Mouse (Mus musculus): ENCODE data around the gene Poglut1.
A peak's percentile ranks its signal among the peaks of the same experiment; 100 is the strongest.

Poglut1 gene

GRCm38 (mm10) chr16:38549479-38550396 lies at the start of gene Poglut1:
Poglut1 (minus strand) TSS chr16:38550258.
- DNase-seq, result peak; percentile 85

GRCm38 (mm10) chr16:38598986-38599680 lies 49.1 kb upstream of the Poglut1 start:
- no peak for DNase-seq

GRCm38 (mm10) chr16:38596651-38597050 lies 46.6 kb upstream of the Poglut1 start:
- DNase-seq, result no peak

- no peak for DNase-seq
Measured at GRCm38 (mm10) chr16:38596099-38596498, 46.0 kb upstream of the Poglut1 start.

GRCm38 (mm10) chr16:38594435-38594834 lies 44.4 kb upstream of the Poglut1 start:
- DNase-seq, result no peak

- no peak for DNase-seq
Measured at GRCm38 (mm10) chr16:38592946-38593345, 42.9 kb upstream of the Poglut1 start.

GRCm38 (mm10) chr16:38592026-38592678 lies 42.1 kb upstream of the Poglut1 start:
- DNase-seq, result no peak

GRCm38 (mm10) chr16:38591506-38591905 lies 41.4 kb upstream of the Poglut1 start:
- DNase-seq, result no peak

GRCm38 (mm10) chr16:38587572-38587971 lies 37.5 kb upstream of the Poglut1 start:
- DNase-seq, result no peak

- no peak for DNase-seq
Measured at GRCm38 (mm10) chr16:38587163-38587562, 37.1 kb upstream of the Poglut1 start.

GRCm38 (mm10) chr16:38585186-38585585 lies 35.1 kb upstream of the Poglut1 start:
- peak; percentile 40 for DNase-seq

- peak; percentile 68 for DNase-seq
Measured at GRCm38 (mm10) chr16:38584761-38585160, 34.7 kb upstream of the Poglut1 start.

- DNase-seq, result no peak
Measured at GRCm38 (mm10) chr16:38571481-38571880, 21.4 kb upstream of the Poglut1 start.

GRCm38 (mm10) chr16:38568192-38568591 lies 18.1 kb upstream of the Poglut1 start:
- DNase-seq, result no peak

GRCm38 (mm10) chr16:38563516-38563915 lies 13.5 kb upstream of the Poglut1 start:
- no peak for DNase-seq

- DNase-seq, result no peak
Measured at GRCm38 (mm10) chr16:38562968-38563327, 12.9 kb upstream of the Poglut1 start.

- peak; percentile 96 for DNase-seq
Measured at GRCm38 (mm10) chr16:38562131-38562967, 12.3 kb upstream of the Poglut1 start.

GRCm38 (mm10) chr16:38558221-38558748 lies 8.2 kb upstream of the Poglut1 start, which contains the start of gene Tmem39a:
Tmem39a (plus strand) TSS chr16:38558698.
- DNase-seq, result no peak

- no peak for DNase-seq
Measured at GRCm38 (mm10) chr16:38555988-38556387, 5.9 kb upstream of the Poglut1 start.

- DNase-seq, result no peak
Measured at GRCm38 (mm10) chr16:38548000-38548399, 2.1 kb downstream of the Poglut1 start.

- no peak for DNase-seq
Measured at GRCm38 (mm10) chr16:38538716-38539380, 11.2 kb downstream of the Poglut1 start.

Measured in thymus, postnatal 4 days (tissue).